Mouse (Mus musculus) MEL (cell line): Measurements from ENCODE around the gene Kcnip1. TPM values are rescaled to one million over a fixed set of nuclear protein-coding genes. Genes with fewer than 3 reads are reported as not detected.

Source experiments
- DNase-seq: peaks from one replicate; pipeline ENCODE4 v3.0.0; 2011; ENCODE audit warnings: low read depth, low spot score
- H3K27ac ChIP-seq: 2 replicates; pipeline ENCODE4 v1.5.1; 2012; ENCODE audit warnings: low read depth, mild to moderate bottlenecking, control low read depth, low read length, moderate library complexity; ENCODE audit not compliant: control insufficient read depth
- H3K27me3 ChIP-seq, 2 experiments: fragments of 150-350 bp in 1 of 2; sonication (generic) in 1 of 2; 2 replicates each; pipeline ENCODE4 v1.6.1; 2012; ENCODE audit warnings: low read length in 2 of 2, mild to moderate bottlenecking in 2 of 2, improper control_type of control experiment in 1 of 2, moderate library complexity in 1 of 2; ENCODE audit not compliant: insufficient read depth in 2 of 2, control insufficient read depth in 1 of 2
- H3K36me3 ChIP-seq, 2 experiments: 2 replicates each; pipeline ENCODE4 v1.6.1; 2012 to 2014; ENCODE audit warnings: low read length in 2 of 2, improper control_type of control experiment in 1 of 2, inconsistent platforms in 1 of 2, mild to moderate bottlenecking in 1 of 2; ENCODE audit not compliant: insufficient read depth in 2 of 2, control insufficient read depth in 1 of 2
- H3K4me1 ChIP-seq, 2 experiments: fragments of 150-350 bp in 1 of 2; sonication (generic) in 1 of 2; 2 replicates each; pipeline ENCODE4 v1.6.1; 2012; ENCODE audit warnings: low read length in 2 of 2, improper control_type of control experiment in 1 of 2, mild to moderate bottlenecking in 1 of 2; ENCODE audit not compliant: insufficient read depth in 2 of 2, control insufficient read depth in 1 of 2
- H3K4me3 ChIP-seq, 2 experiments: fragments of 150-350 bp in 1 of 2; sonication (generic) in 1 of 2; 2 replicates each; pipeline ENCODE4 v1.5.1; 2012; ENCODE audit warnings: low read depth in 2 of 2, low read length in 2 of 2, mild to moderate bottlenecking in 2 of 2, moderate library complexity in 2 of 2, control low read depth in 1 of 2, improper control_type of control experiment in 1 of 2; ENCODE audit not compliant: control insufficient read depth in 1 of 2, insufficient read depth in 1 of 2
- H3K79me2 ChIP-seq: 2 replicates; pipeline ENCODE4 v1.6.1; 2012; ENCODE audit warnings: mild to moderate bottlenecking, low read length, moderate library complexity; ENCODE audit not compliant: control insufficient read depth, poor library complexity, insufficient read depth
- H3K9ac ChIP-seq: 2 replicates; pipeline ENCODE4 v1.6.1; 2012; ENCODE audit warnings: low read depth, mild to moderate bottlenecking, control low read depth, low read length, moderate library complexity; ENCODE audit not compliant: control insufficient read depth, poor library complexity, severe bottlenecking
- H3K9me3 ChIP-seq: fragments of 150-350 bp; sonication (generic); replicated peaks from 2 replicates; pipeline ENCODE4 v1.6.1; 2012; ENCODE audit warnings: mild to moderate bottlenecking, low read length, improper control_type of control experiment, moderate library complexity; ENCODE audit not compliant: insufficient read depth
- BHLHE40 ChIP-seq: IDR thresholded peaks from 2 replicates; pipeline ENCODE4 v1.6.1; 2012; ENCODE audit warnings: low read depth, mild to moderate bottlenecking, inconsistent platforms, low read length, improper control_type of control experiment, borderline replicate concordance
- CTCF ChIP-seq, 3 experiments: IDR thresholded peaks in 2 of 3; conservative IDR thresholded peaks in 1 of 3; 2 replicates each; pipeline ENCODE4 v1.5.1; 2011 to 2012; ENCODE audit warnings: low read length in 3 of 3, low read depth in 2 of 3, mild to moderate bottlenecking in 2 of 3, improper control_type of control experiment in 1 of 3, inconsistent platforms in 1 of 3, mixed read lengths in 1 of 3, moderate library complexity in 1 of 3; ENCODE audit not compliant: control insufficient read depth in 1 of 3, insufficient read depth in 1 of 3, poor library complexity in 1 of 3, severe bottlenecking in 1 of 3
- ETS1 ChIP-seq: IDR thresholded peaks from 2 replicates; pipeline ENCODE4 v1.6.1; 2012; ENCODE audit warnings: low read depth, mild to moderate bottlenecking, inconsistent platforms, low read length, improper control_type of control experiment, moderate library complexity
- GABPA ChIP-seq: IDR thresholded peaks from 2 replicates; pipeline ENCODE4 v1.6.1; 2012; ENCODE audit warnings: low read depth, mild to moderate bottlenecking, inconsistent platforms, low read length, improper control_type of control experiment, moderate library complexity
- JUND ChIP-seq: IDR thresholded peaks from 2 replicates; pipeline ENCODE4 v1.6.1; 2011; ENCODE audit warnings: low read depth, mild to moderate bottlenecking, improper control_type of control experiment, low read length
- MAZ ChIP-seq: IDR thresholded peaks from 2 replicates; pipeline ENCODE4 v1.6.1; 2012; ENCODE audit warnings: low read depth, mild to moderate bottlenecking, inconsistent platforms, low read length, improper control_type of control experiment
- POLR2AphosphoS2 ChIP-seq: IDR thresholded peaks from 2 replicates; pipeline ENCODE4 v1.6.1; 2011; ENCODE audit warnings: low read length, improper control_type of control experiment
- SIN3A ChIP-seq: IDR thresholded peaks from 2 replicates; pipeline ENCODE4 v1.6.1; 2012; ENCODE audit warnings: low read length, improper control_type of control experiment, inconsistent platforms
- TCF12 ChIP-seq: IDR thresholded peaks from 2 replicates; pipeline ENCODE4 v1.6.1; 2014; ENCODE audit warnings: low read depth, mild to moderate bottlenecking, inconsistent platforms, low read length, improper control_type of control experiment, moderate library complexity
- USF2 ChIP-seq, 2 experiments: IDR thresholded peaks; 2 replicates each; pipeline ENCODE4 v1.6.1; 2011 to 2012; ENCODE audit warnings: improper control_type of control experiment in 2 of 2, low read length in 2 of 2, borderline replicate concordance in 1 of 2, inconsistent platforms in 1 of 2, low read depth in 1 of 2, mild to moderate bottlenecking in 1 of 2; ENCODE audit not compliant: insufficient read depth in 1 of 2
- ZMIZ1 ChIP-seq: IDR thresholded peaks from 2 replicates; pipeline ENCODE4 v1.6.1; 2012; ENCODE audit warnings: low read depth, mild to moderate bottlenecking, inconsistent platforms, low read length, improper control_type of control experiment, moderate library complexity
- polyA plus RNA-seq, 2 experiments: library from polyadenylated mRNA; stranded (reverse) in 1 of 2; unstranded in 1 of 2; fragments of >175 nt in 1 of 2; fragments of >200 nt in 1 of 2; gene quantifications; 2 replicates each; pipeline versions ENCODE4 v1.2.1 to v1.2.4; 2012; ENCODE audit warnings: low replicate concordance in 2 of 2, low read depth in 1 of 2; ENCODE audit not compliant: insufficient read length in 2 of 2, insufficient read depth in 1 of 2, missing spikeins in 1 of 2
- total RNA-seq: library from RNA; depleted of rRNA; stranded (reverse); fragments of 300-350 nt; gene quantifications from 2 replicates; pipeline ENCODE4 v1.2.3, GENCODE M21; 2012

Gene Kcnip1
- total and polyA plus RNA-seq, 3 experiments, result 0.04 to 0.06 TPM; not detected in 1

- no peak for DNase-seq
- Histone ChIP-seq H3K4me3 (no peak overlapping the region), H3K27me3 (peaks cover 0 to 3% of the 10 kb centered on the region in 2 experiments; a peak in 2 of 4 replicates), H3K9ac (no peak overlapping the region), H3K36me3 (no peaks in the 10 kb centered on the region), H3K4me1 (peaks cover 0 to 14% of the 10 kb centered on the region in 2 experiments; a peak in 2 of 4 replicates), H3K79me2 (no peaks in the 10 kb centered on the region), H3K27ac (no peak overlapping the region), H3K9me3 (no peaks in the 10 kb centered on the region)
- TF ChIP-seq CTCF (IDR thresholded peaks at IDR 0.05 in 2 of 3, conservative IDR thresholded peaks at IDR 0.05 in 1 of 3; ENCODE audit: control insufficient read depth in 1 of 3, insufficient read depth in 1 of 3, low read depth in 2 of 3, low read length in 3 of 3, poor library complexity in 1 of 3, severe bottlenecking in 1 of 3) (peak in 1 of 3 experiments; percentile 22; a peak in 3 of 6 replicates), MAZ (no peak)
Measured at GRCm38 (mm10) chr11:33845931-33846330, 147.0 kb downstream of the Kcnip1 start.

- no peak overlapping the region for H3K9ac ChIP-seq
- TF ChIP-seq ETS1, result no peak
- no peak for TF ChIP-seq MAZ
- no peak for TF ChIP-seq BHLHE40
- TF ChIP-seq JUND, result no peak
- no peak for TF ChIP-seq SIN3A
- TF ChIP-seq GABPA, result no peak
- TF ChIP-seq USF2 (IDR thresholded peaks at IDR 0.05; ENCODE audit: borderline replicate concordance in 1 of 2, insufficient read depth in 1 of 2, low read depth in 1 of 2, low read length in 2 of 2), result no peak
- TF ChIP-seq TCF12, result no peak
- TF ChIP-seq ZMIZ1, result no peak
- no peaks in the 10 kb centered on the region for H3K4me1 ChIP-seq
- H3K36me3 ChIP-seq, result no peaks in the 10 kb centered on the region
- H3K27me3 ChIP-seq, result peaks cover 3 to 10% of the 10 kb centered on the region in 2 experiments; a peak in 3 of 4 replicates
- no peak overlapping the region for H3K27ac ChIP-seq
- H3K4me3 ChIP-seq, result no peak overlapping the region
- DNase-seq, result no peak
- H3K9me3 ChIP-seq, result no peaks in the 10 kb centered on the region
- no peaks in the 10 kb centered on the region for H3K79me2 ChIP-seq
Measured at GRCm38 (mm10) chr11:33843294-33843864, 149.6 kb downstream of the Kcnip1 start.

GRCm38 (mm10) chr11:33839049-33839448 lies 153.9 kb downstream of the Kcnip1 start:
- TF ChIP-seq POLR2AphosphoS2, result no peak
- no peaks in the 10 kb centered on the region for H3K4me1 ChIP-seq
- peaks cover 6 to 18% of the 10 kb centered on the region in 2 experiments; a peak in 3 of 4 replicates for H3K27me3 ChIP-seq
- no peak overlapping the region for H3K9ac ChIP-seq
- H3K27ac ChIP-seq, result no peak overlapping the region
- H3K4me3 ChIP-seq, result no peak overlapping the region
- H3K79me2 ChIP-seq, result no peaks in the 10 kb centered on the region
- no peaks in the 10 kb centered on the region for H3K36me3 ChIP-seq
- no peak for DNase-seq
- no peaks in the 10 kb centered on the region for H3K9me3 ChIP-seq
